Mouse (Mus musculus) left cerebral cortex, postnatal 4 days (tissue): ENCODE measurements around the gene Olfr603. TPM values are rescaled to one million over a fixed set of nuclear protein-coding genes. Genes with fewer than 3 reads are reported as not detected.
"Not testable (repeated sequence)": the region's sequence is repeated elsewhere in the genome, so short reads cannot be mapped to it uniquely, and the experiment has no call there.

Experiments used
- DNase-seq: peaks from one replicate; pipeline ENCODE4 v3.0.0-alpha.2; 2022
- intact Hi-C: fragments of 180-260 bp; cut with DNase I; formaldehyde crosslinking; loops from one replicate; pipeline ENCODE4 v1.15.1; 2025
- microRNA-seq: library from miRNA; unstranded; fragments of <30 nt; microRNA quantifications from one replicate; pipeline ENCODE4 v1.2.0, GENCODE M21; 2022
- total RNA-seq, 2 experiments: library from RNA; stranded (reverse); gene quantifications; 2 replicates each; pipeline ENCODE4 v1.2.3; 2021

The Olfr603 gene
- total RNA-seq = not detected

DNA sequence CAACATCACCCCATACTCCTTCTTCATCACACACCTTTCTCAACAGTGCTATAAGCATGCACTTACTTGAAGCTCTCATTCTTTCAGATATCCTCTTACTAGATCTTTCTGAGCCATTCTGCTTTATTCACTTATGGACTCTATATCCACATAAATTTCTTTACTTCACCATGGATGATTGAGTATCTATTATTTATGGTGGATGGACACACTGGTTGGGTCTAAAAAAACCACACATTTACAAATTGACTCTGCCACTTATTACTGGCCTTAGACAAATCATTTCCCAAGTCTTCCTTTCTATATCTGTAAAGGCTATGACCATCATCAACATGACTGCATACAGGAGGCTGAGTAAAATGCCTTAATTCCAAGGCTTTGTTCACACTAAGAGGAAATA, at the start of gene Olfr603:
TSS of gene Olfr603 (minus strand) at position 101 of the 400 bp plus-strand sequence.
- intact Hi-C loops = no loop called here
- no peak for DNase-seq

DNA sequence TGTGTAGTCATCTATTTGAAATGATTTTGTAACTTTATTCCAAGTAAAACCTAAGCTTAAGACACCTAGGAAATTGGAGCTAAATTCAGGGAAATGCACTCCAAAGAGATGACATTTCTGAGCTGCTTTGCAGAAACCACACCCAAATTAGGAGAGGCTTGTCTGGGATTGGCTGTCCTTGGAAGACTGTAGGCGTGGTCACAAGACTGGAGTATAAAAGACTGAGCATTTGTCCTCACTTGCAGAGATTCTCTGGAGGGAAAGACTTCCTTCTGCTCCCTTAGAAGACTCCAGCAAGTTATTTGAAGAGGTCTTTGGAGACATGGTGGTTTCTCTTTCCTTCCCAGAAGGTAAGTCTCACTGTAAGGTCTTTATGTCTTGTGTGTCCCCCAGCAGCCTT, 28.8 kb upstream of the Olfr603 start, which contains the start of gene Usp17lc:
TSS of gene Usp17lc (plus strand) at position 301 of the 400 bp plus-strand sequence.
- intact Hi-C loops = not testable (repeated sequence)

DNA sequence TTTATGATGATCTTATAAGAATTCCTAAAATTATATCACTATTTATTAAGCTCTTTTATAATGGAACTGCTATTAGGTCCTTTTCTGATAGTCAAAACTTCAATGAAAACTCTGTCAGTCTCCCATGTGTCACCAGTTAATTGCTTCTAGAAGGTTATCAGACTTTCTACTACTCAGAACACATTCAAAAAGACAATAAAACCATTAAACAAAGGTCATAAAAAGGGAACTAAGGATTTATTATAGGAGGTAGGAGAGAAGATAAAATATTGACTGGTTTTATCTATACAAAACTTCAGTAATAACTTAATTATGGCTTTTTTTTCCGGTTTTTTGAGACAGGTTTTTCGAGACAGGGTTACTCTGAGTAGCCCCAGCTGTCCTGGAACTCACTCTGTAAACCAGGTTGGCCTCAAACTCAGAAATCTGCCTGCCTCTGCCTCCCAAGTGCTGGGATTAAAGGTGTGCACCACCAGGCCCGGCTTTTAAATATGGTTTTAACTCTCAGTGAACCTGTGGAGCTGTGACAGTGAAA, 20.6 kb upstream of the Olfr603 start:
- intact Hi-C loops = not testable (repeated sequence)

More for the DNA sequence above, 28.8 kb upstream of the Olfr603 start, which contains the start of gene Usp17lc:
- not testable (repeated sequence) for DNase-seq

DNA sequence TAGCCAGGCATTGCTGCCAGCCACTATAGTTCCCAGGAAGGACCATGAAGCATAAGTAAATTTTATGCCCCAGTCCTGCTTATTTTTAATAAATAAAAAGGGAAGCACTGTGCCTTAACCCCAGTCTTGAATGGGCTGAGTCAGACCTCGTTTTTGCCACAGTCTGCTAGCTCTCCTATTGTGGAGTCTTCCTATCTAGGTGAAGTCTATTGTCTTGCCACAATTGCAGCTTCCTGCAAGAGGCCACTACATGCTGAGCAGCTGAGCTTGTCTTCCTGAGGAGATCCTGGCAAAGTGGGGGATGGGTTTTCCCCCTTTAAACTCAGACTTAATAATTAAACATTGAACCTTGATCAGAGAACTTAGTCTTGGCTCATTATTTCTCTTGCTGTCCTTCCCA, 13.0 kb upstream of the Olfr603 start:
- DNase-seq = no peak
- intact Hi-C loops = no loop called here

More for the DNA sequence above, 20.6 kb upstream of the Olfr603 start:
- DNase-seq = not testable (repeated sequence)

DNA sequence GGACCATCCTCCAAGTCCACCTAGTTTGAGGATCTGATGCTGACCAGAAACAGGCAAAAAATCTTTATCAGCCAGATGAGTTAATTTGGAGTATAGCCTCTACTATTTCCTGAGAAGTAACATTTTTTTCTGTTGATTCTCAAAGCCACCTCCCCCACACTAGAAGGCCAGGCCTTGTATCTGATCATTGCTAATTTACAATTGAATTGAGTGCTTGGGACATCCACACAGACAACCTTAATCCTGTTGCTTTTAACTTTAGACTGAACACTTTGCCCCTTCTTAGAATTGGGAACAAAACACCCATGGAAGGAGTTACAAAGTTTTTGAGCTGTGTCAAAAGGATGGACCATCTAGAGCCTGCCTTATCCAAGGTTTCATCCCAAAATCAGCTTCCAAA, 11.8 kb upstream of the Olfr603 start:
- intact Hi-C loops = no loop called here
- DNase-seq = no peak

DNA sequence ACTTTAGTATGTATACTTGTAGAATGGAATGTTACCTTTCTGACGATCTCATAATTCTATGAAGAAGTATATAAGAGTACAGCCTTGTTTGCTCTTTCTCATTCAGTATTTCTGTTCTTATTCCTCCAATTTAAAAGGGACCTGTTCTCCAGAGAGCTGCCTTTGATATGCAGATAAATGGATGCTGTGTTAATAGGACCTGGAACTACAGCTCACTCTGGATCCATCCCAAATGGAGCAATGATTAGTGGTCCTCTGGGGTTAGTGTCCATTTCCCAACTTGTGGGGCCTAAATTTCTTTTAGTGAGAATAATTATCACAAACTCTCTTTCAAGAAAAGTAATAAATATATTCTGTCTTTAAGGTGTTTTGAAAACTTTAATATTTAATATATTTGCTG, 23.4 kb downstream of the Olfr603 start, which contains the start of gene Olfr601:
TSS of gene Olfr601 (minus strand) at position 101 of the 400 bp plus-strand sequence.
- no peak for DNase-seq
- intact Hi-C loops = no loop called here

DNA sequence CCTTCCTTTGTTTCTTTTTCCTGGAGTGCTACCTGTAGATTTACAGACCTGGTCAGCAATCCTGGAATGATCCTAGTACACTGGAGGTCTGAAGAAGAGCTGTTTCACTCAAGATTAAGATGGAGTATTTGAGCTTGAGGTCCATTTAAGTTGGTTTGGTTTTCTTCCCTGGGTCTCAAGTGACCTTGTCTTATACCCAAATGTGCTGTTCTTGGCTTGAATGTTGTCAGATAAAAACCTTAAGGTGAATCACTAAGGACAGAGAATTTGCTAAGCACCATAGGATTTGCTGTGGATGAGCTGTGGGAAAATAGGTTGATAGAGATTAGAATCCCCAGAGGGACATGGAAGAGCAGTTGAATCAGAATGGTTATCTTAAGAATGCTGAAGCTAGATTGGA, 36.4 kb downstream of the Olfr603 start, which contains the start of gene Olfr600:
TSS of gene Olfr600 (minus strand) at position 101 of the 400 bp plus-strand sequence.
- intact Hi-C loops = no loop called here
- DNase-seq = no peak

DNA sequence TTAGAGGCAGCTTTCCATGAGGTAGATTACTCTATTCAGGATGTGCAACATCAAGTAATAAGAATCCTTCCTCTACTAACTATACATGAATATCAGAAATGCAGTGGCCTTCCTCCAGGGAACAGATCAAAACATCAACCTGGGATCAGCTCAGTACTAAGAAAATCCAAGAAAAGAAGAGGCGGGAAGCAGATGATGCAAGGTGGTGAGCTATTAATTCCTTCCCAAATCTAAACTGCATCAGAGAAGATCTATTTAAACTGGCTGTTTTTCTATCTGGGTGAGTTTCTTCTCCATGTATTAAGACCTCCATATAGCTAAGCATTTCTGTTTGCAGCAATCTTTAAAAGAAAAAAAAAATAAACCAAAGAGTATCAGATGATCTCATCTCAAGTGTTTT, 50.4 kb downstream of the Olfr603 start, which contains the start of gene Olfr599:
TSS of gene Olfr599 (plus strand) at position 301 of the 400 bp plus-strand sequence.
- intact Hi-C loops = no loop called here
- no peak for DNase-seq

Small RNAs within 50 kb of the gene (microRNA-seq; reads per million reads assigned to microRNA genes)
- not detected for gene Gm25774

Other genes with a start within 250 kb of the Olfr603 start
- not detected for gene Olfr588-ps1, start 245.3 kb downstream of the Olfr603 start, total RNA-seq
- not detected for gene Olfr589, start 229.8 kb downstream of the Olfr603 start, total RNA-seq
- not detected for gene Olfr591, start 207.8 kb downstream of the Olfr603 start, total RNA-seq
- not detected for gene Olfr592, start 201.4 kb downstream of the Olfr603 start, total RNA-seq
- gene Olfr593, start 174.3 kb downstream of the Olfr603 start, total RNA-seq = not detected
- gene Olfr594, start 169.2 kb downstream of the Olfr603 start, total RNA-seq = not detected
- gene Usp17ld, start 133.7 kb downstream of the Olfr603 start, total RNA-seq = not detected
- gene Olfr596, start 80.5 kb downstream of the Olfr603 start, total RNA-seq = not detected
- gene Olfr597, start 69.9 kb downstream of the Olfr603 start, total RNA-seq = not detected
- not detected for gene Olfr598, start 62.6 kb downstream of the Olfr603 start, total RNA-seq
- not detected for gene Olfr599, start 50.3 kb downstream of the Olfr603 start, total RNA-seq
- gene Olfr600, start 36.5 kb downstream of the Olfr603 start, total RNA-seq = not detected
- not detected for gene Olfr601, start 23.5 kb downstream of the Olfr603 start, total RNA-seq
- not detected for gene Usp17lc, start 28.9 kb upstream of the Olfr603 start, total RNA-seq
- gene Olfr605, start 59.3 kb upstream of the Olfr603 start, total RNA-seq = not detected
- not detected for gene Olfr606, start 62.9 kb upstream of the Olfr603 start, total RNA-seq
- not detected for gene Olfr607, start 78.0 kb upstream of the Olfr603 start, total RNA-seq
- gene Olfr608, start 83.7 kb upstream of the Olfr603 start, total RNA-seq = not detected
- not detected for gene Olfr609, start 111.9 kb upstream of the Olfr603 start, total RNA-seq
- not detected for gene Olfr610, start 125.9 kb upstream of the Olfr603 start, total RNA-seq
- gene Olfr611, start 134.7 kb upstream of the Olfr603 start, total RNA-seq = not detected
- not detected for gene Olfr612, start 156.5 kb upstream of the Olfr603 start, total RNA-seq
- gene Olfr613, start 161.9 kb upstream of the Olfr603 start, total RNA-seq = not detected
- not detected for gene Olfr615, start 169.9 kb upstream of the Olfr603 start, total RNA-seq
- gene Olfr616, start 183.0 kb upstream of the Olfr603 start, total RNA-seq = not detected
- gene Olfr617, start 186.9 kb upstream of the Olfr603 start, total RNA-seq = not detected
- gene Olfr618, start 203.9 kb upstream of the Olfr603 start, total RNA-seq = not detected
- gene Olfr619, start 214.4 kb upstream of the Olfr603 start, total RNA-seq = not detected
- not detected for gene Olfr620, start 226.4 kb upstream of the Olfr603 start, total RNA-seq